Mouse (Mus musculus) embryonic facial prominence, embryonic 12.5 days (tissue): Measurements from ENCODE around the gene Ifnar1. TPM values are rescaled to one million over a fixed set of nuclear protein-coding genes. Genes with fewer than 3 reads are reported as not detected.

Experiments
- ATAC-seq: fragments of 200-750 bp; cut with Nextera tagmentation; 2 replicates; pipeline ENCODE4 v1.8.0; 2017; ENCODE audit not compliant: insufficient number of reproducible peaks, insufficient read depth, low FRiP score, low TSS enrichment
- H3K27ac ChIP-seq: fragments of 300-500 bp; sonication (generic); 2 replicates; pipeline ENCODE4 v1.5.1; 2016; ENCODE audit warnings: mild to moderate bottlenecking
- H3K27me3 ChIP-seq: fragments of 300-500 bp; sonication (generic); 2 replicates; pipeline ENCODE4 v1.6.1; 2016; ENCODE audit warnings: mild to moderate bottlenecking, moderate library complexity
- H3K36me3 ChIP-seq: fragments of 300-500 bp; sonication (generic); 2 replicates; pipeline ENCODE4 v1.6.1; 2016; ENCODE audit warnings: mild to moderate bottlenecking
- H3K4me1 ChIP-seq: fragments of 300-500 bp; sonication (generic); 2 replicates; pipeline ENCODE4 v1.6.1; 2016
- H3K4me2 ChIP-seq: fragments of 300-500 bp; sonication (generic); replicated peaks from 2 replicates; pipeline ENCODE4 v1.6.1; 2016; ENCODE audit warnings: mild to moderate bottlenecking, moderate library complexity
- H3K4me3 ChIP-seq: fragments of 300-500 bp; sonication (generic); 2 replicates; pipeline ENCODE4 v1.5.1; 2016; ENCODE audit warnings: mild to moderate bottlenecking
- H3K9ac ChIP-seq: fragments of 300-500 bp; sonication (generic); 2 replicates; pipeline ENCODE4 v1.6.1; 2016; ENCODE audit warnings: mild to moderate bottlenecking, moderate library complexity
- H3K9me3 ChIP-seq: fragments of 300-500 bp; sonication (generic); 2 replicates; pipeline ENCODE4 v1.6.1; 2016; ENCODE audit warnings: mild to moderate bottlenecking, moderate library complexity
- WGBS: fragments of 180-500 bp; shearing (Covaris S2); methylation state at CpG from one replicate; pipeline ENCODE4 v1.1.7; 2016; 5-methylcytosine and 5-hydroxymethylcytosine counted together
- polyA plus RNA-seq: library from polyadenylated mRNA; unstranded; fragments of >200 nt; fragmentation: Nextera tagmentation; extraction: Ambion mirVana; gene quantifications from 2 replicates; pipeline ENCODE4 v1.2.1, GENCODE M21; 2016

Ifnar1 gene
- polyA plus RNA-seq, 1 experiment from 2014 or later: 71.6 TPM

DNA sequence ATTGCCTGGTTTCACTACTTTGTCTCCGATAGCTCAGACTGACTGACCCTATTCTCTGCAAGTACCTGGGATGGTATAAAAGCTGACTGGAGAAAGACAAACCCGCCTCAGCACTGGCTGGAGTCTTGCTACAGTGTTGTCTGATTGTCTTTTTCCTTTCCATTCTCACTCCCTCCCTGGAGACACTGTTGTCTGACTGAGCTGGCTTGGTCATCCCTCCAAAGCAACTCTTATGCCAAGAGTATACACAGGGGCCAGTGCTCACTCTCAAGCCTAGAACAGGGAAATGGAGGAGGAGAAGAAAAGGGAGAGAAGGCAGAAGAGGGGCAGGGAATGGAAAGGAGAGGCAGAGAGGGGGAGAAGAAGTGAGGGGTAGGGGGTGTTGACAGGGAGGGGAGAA lies 47.4 kb downstream of the Ifnar1 start:
- no peaks in the 10 kb centered on the region for H3K4me1 ChIP-seq
- H3K4me3 ChIP-seq: no peak overlapping the region
- no peak overlapping the region for H3K4me2 ChIP-seq
- no peak overlapping the region for H3K27ac ChIP-seq
- H3K9me3 ChIP-seq: no peaks in the 10 kb centered on the region
- ATAC-seq: no peak
- H3K9ac ChIP-seq: no peak overlapping the region
- H3K27me3 ChIP-seq: no peaks in the 10 kb centered on the region
- WGBS: 64% methylated on average over 2 of the region's 2 CpGs
- no peaks in the 10 kb centered on the region for H3K36me3 ChIP-seq

DNA sequence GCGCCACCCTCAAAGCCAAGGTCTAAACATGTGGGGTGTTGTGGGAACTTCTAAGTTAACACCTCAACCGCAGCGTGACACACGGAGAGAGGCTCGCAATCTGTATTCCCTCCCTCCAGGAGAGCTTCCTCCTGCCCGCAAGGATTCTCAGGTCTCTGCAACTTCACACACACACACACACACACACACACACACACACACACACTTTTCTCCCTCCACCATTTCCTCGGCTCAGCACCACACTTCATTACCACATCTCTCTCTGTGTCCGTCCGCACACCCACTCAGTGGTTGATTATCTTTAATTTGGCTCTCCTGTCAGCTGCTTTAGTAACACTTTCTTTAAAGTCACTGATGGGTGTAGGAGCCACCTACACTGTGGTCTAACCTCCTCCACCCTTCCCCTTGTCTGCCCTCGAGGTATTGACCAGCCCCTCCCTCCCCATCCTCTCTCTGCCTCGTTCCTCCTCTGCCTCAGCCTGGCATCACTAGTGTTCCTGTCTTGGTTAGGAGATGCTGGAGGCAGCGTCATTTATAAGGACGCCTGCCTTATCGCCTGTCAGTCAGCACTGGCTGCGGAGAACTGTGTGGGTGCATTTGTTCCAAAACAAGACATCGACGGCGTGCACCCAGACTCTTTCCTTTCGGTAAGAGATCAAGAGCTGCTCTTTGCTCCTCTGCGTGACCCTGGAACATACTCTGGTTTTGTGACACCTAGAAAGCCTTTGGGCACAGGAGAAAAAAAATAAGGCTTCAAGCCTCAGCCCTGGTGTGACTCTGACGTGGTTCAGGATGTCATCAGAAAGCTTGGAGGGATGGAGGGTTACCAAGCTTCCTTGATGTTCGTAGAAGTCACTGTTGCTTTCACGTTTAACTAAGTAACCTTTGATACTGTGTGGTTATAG lies 48.3 kb downstream of the Ifnar1 start:
- no peak overlapping the region for H3K27ac ChIP-seq
- H3K9me3 ChIP-seq: no peaks in the 10 kb centered on the region
- no peak overlapping the region for H3K9ac ChIP-seq
- no peaks in the 10 kb centered on the region for H3K36me3 ChIP-seq
- H3K27me3 ChIP-seq: no peaks in the 10 kb centered on the region
- H3K4me3 ChIP-seq: no peak overlapping the region
- no peak overlapping the region for H3K4me2 ChIP-seq
- no peak for ATAC-seq
- WGBS: 76% methylated on average over 23 of the region's 23 CpGs
- no peaks in the 10 kb centered on the region for H3K4me1 ChIP-seq

DNA sequence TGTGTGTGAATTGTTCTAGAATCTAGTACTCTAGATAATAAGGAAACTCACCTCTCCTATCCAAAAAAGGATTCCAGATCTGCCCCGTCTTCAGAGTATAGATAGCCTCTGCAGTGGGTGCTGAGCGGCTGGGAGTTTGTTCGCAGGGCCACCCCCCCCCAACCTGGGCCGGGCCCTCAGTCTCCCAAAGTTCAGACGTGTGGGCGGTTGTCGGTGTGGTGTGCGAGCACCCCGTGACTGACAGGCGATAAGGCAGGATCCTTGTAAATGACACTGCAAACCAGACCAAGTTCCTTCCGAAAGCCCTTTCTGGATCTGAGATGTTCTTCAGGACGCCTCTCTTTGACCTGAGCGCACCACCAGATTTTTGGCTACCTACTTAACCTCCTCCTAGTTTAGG lies 49.4 kb downstream of the Ifnar1 start:
- Histone ChIP-seq H3K9ac (no peak overlapping the region), H3K4me2 (no peak overlapping the region), H3K36me3 (no peaks in the 10 kb centered on the region), H3K27me3 (no peaks in the 10 kb centered on the region), H3K4me3 (no peak overlapping the region), H3K27ac (no peak overlapping the region), H3K4me1 (no peaks in the 10 kb centered on the region), H3K9me3 (no peaks in the 10 kb centered on the region)
- 57% methylated on average over 13 of the region's 13 CpGs for WGBS
- ATAC-seq: no peak

DNA sequence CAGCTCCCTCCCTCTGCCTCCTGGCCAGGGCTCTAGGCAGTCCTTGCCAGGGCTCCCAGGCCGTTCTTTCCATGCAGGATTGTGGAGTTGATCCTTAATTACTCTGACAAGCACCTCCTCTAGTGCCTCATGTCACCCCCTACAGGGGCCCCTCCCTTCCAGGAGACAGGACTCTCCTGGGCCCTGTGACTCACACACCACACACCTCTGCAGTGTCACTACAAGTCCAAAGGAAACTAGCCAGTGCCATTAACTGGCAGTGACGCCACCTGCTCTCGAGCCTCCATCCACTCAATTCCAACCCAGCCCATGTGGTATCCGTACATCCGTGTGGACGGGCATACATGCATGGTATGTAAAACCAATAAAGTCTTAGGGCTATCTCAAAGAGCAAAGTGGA lies 49.9 kb downstream of the Ifnar1 start:
- WGBS: 86% methylated on average over 6 of the region's 6 CpGs
- H3K36me3 ChIP-seq: no peaks in the 10 kb centered on the region
- no peak overlapping the region for H3K4me2 ChIP-seq
- H3K4me1 ChIP-seq: no peaks in the 10 kb centered on the region
- no peak overlapping the region for H3K9ac ChIP-seq
- H3K27me3 ChIP-seq: no peaks in the 10 kb centered on the region
- no peak overlapping the region for H3K4me3 ChIP-seq
- no peak overlapping the region for H3K27ac ChIP-seq
- H3K9me3 ChIP-seq: no peaks in the 10 kb centered on the region
- no peak for ATAC-seq

DNA sequence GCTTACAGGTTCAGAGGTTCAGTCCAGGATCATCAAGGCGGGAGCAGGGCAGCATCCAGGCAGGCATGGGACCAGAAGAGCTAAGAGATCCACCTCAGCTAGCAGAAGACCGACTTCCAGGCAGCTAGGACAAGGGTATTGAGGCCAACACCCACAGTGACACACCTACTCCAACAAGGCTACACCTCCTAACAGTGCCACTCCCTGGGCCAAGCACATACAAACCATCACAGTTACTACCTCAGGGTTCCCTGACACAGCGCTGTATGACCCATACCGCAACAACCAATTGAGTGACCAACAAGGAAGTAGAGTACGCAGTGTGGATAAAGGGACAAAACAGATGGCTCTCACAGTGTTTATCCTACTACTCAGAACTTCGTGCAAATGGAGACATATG lies 51.3 kb downstream of the Ifnar1 start:
- no peaks in the 10 kb centered on the region for H3K9me3 ChIP-seq
- H3K4me1 ChIP-seq: peaks cover 2% of the 10 kb centered on the region; the same call in 1 of the 2 replicates
- H3K4me3 ChIP-seq: no peak overlapping the region
- 88% methylated on average over 6 of the region's 6 CpGs for WGBS
- no peaks in the 10 kb centered on the region for H3K36me3 ChIP-seq
- no peak overlapping the region for H3K9ac ChIP-seq
- H3K4me2 ChIP-seq: no peak overlapping the region
- no peak for ATAC-seq
- H3K27me3 ChIP-seq: no peaks in the 10 kb centered on the region
- no peak overlapping the region for H3K27ac ChIP-seq

DNA sequence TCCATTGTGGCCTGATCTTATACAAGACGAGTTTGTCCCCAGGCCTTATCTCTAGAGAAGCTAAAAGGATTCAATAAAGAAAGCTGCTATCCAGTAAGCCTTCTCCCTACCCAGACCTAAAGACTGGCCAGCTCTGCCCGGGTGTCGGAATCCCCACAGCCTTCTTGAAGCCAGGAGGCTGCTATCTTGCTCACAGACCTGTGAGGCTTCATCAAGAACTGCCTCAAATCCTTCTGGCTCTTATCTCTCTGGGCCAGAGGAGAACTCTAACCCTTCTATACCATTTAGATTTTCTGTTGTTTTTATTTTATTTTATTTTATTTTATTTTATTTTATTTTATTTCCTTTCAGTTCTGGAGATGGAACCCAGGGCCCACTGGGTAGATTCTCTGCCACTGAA lies 52.0 kb downstream of the Ifnar1 start:
- Histone ChIP-seq H3K27ac (no peak overlapping the region), H3K4me3 (no peak overlapping the region), H3K9ac (no peak overlapping the region), H3K4me1 (peaks cover 8% of the 10 kb centered on the region; the same call in 1 of the 2 replicates), H3K9me3 (no peaks in the 10 kb centered on the region), H3K36me3 (no peaks in the 10 kb centered on the region), H3K27me3 (no peaks in the 10 kb centered on the region), H3K4me2 (no peak overlapping the region)
- ATAC-seq: no peak
- 78% methylated on average over 3 of the region's 3 CpGs for WGBS

DNA sequence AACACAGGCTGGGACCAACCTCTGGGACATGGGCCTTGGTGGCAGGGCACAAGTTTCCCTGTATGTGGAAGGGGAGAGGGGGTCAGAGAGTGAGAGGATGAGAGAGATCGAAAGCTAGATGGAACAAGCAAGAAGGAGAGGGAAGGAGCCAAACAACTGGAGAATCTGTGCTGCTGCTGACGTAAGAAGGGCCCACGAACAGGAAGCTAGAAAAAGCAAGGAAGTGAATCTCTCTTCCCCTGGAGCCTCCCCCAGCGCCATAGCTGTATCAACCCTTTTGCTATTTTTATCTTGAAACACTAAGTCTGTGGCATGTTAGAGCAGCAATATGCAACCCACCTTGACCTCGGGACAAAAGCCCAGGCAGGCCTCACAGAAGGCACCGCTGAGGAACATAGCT lies 53.0 kb downstream of the Ifnar1 start:
- no peak for ATAC-seq
- WGBS: 68% methylated on average over 6 of the region's 6 CpGs
- Histone ChIP-seq H3K4me3 (no peak overlapping the region), H3K4me1 (peaks cover 8% of the 10 kb centered on the region; the same call in 1 of the 2 replicates), H3K9ac (no peak overlapping the region), H3K27ac (no peak overlapping the region), H3K27me3 (no peaks in the 10 kb centered on the region), H3K9me3 (no peaks in the 10 kb centered on the region), H3K4me2 (no peak overlapping the region), H3K36me3 (no peaks in the 10 kb centered on the region)

DNA sequence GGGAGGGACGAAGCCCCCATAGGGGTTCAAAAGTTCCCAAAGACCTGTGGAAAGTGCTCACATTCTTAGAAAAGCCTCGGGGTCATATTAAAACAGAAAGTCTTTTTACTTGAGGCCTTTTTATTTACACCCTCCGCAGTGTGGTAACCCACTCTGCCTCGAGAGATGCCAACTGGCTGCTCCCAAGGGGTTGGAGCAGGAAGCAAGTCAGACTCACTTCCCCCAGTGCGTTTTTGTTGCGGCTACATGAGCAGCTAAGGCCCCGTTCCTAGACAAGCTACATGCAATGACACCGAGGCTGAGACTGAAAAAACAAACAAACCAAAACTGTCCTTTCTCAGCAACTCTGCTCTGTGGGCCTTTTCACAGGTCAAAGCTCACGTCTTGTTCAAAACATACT lies 53.5 kb downstream of the Ifnar1 start:
- H3K4me1 ChIP-seq: peaks cover 8% of the 10 kb centered on the region; the same call in 1 of the 2 replicates
- H3K27ac ChIP-seq: no peak overlapping the region
- no peaks in the 10 kb centered on the region for H3K36me3 ChIP-seq
- H3K4me3 ChIP-seq: no peak overlapping the region
- 50% methylated on average over 9 of the region's 9 CpGs for WGBS
- ATAC-seq: no peak
- H3K4me2 ChIP-seq: no peak overlapping the region
- H3K9ac ChIP-seq: no peak overlapping the region
- H3K9me3 ChIP-seq: no peaks in the 10 kb centered on the region
- H3K27me3 ChIP-seq: no peaks in the 10 kb centered on the region

DNA sequence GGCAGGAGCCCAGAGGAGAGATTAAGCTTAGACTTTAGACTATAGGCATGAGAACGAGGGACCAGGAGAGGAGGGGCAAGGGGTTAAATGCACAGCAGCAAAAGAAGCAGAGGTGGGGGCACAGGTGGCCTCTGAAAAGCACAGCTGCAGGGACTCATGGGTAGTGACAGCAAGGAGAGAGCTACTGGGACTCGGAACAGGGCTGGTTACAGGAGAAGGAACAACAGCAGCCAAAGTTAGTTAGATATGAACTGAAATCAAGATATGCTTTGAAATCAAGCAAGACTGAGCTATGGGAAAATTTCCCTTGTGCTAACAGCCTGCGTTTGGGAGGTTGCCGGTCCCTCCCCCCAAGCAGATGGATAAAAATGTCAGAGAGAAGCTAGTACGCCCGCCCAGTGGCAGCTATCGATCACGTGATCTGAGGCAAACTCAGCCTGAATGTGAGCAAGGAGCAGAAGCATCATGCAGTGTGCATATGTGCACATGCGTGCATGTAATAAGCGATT lies 56.6 kb downstream of the Ifnar1 start:
- Histone ChIP-seq H3K4me1 (peaks cover 8% of the 10 kb centered on the region; the same call in 1 of the 2 replicates), H3K9me3 (no peaks in the 10 kb centered on the region), H3K4me2 (peak overlapping the region; percentile 24), H3K4me3 (no peak overlapping the region), H3K27me3 (no peaks in the 10 kb centered on the region), H3K9ac (no peak overlapping the region), H3K27ac (no peak overlapping the region), H3K36me3 (no peaks in the 10 kb centered on the region)
- 30% methylated on average over 10 of the region's 10 CpGs for WGBS
- ATAC-seq: no peak

DNA sequence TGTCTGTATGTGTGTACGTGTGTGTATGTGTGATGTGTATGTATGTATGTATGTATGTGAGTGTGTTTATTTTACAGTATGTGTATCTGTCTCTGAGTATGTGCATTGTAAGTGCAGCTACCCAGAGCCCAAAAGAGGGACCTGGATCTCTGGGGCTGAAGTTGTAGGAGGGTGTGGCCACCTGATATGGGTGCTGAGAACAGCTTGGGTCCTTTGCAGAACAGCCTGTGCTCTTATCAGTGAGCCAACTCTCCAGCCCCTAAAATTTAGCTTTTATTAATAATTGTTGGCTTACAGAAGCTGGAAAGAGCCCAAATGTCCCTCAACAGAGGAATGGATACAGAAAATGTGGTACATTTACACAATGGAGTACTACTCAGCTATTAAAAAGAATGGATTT lies 58.6 kb downstream of the Ifnar1 start:
- Histone ChIP-seq H3K27ac (no peak overlapping the region), H3K9me3 (no peaks in the 10 kb centered on the region), H3K4me1 (peaks cover 18% of the 10 kb centered on the region), H3K9ac (no peak overlapping the region), H3K4me2 (no peak overlapping the region), H3K4me3 (no peak overlapping the region), H3K36me3 (no peaks in the 10 kb centered on the region), H3K27me3 (no peaks in the 10 kb centered on the region)
- 94% methylated on average over 1 of the region's 1 CpGs for WGBS
- ATAC-seq: no peak

DNA sequence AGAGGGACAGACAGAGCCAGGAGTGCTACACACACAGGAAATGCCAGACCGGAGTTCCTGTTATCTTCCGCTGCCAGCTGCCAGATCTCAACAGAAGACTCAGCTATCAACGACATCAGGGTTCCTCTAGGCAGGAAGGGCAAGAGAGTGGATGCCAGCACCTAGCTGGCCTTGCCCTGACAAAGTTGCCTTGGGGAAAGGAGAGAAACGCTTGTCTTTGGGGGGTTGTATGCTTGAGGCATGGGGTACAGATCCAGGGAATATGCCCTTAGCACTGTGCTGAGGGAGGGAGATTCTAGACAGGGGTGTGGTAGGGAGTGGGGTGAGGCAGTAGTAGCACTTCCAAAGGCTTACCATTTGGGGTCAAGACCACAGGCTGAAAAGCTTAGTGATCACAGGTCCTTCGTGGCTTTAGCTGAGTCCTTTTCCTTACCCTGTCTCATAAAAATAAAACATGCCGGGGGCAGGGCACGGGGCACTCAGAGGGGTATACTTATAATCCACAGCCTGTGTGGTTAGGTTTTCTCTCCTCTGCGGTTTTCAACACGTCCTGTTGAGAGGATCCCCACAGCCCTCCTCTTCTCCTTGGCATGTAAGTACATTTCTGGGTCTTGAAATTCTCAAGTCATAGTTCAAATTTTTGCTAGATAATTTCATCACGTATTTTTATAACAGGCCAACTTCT lies 60.7 kb downstream of the Ifnar1 start:
- H3K4me3 ChIP-seq: no peak overlapping the region
- H3K9ac ChIP-seq: no peak overlapping the region
- H3K27ac ChIP-seq: no peak overlapping the region
- no peak overlapping the region; the same call in 1 of the 2 replicates for H3K4me2 ChIP-seq
- H3K36me3 ChIP-seq: no peaks in the 10 kb centered on the region
- H3K4me1 ChIP-seq: peaks cover 27% of the 10 kb centered on the region
- H3K27me3 ChIP-seq: no peaks in the 10 kb centered on the region
- WGBS: 62% methylated on average over 10 of the region's 10 CpGs
- H3K9me3 ChIP-seq: no peaks in the 10 kb centered on the region
- ATAC-seq: no peak

DNA sequence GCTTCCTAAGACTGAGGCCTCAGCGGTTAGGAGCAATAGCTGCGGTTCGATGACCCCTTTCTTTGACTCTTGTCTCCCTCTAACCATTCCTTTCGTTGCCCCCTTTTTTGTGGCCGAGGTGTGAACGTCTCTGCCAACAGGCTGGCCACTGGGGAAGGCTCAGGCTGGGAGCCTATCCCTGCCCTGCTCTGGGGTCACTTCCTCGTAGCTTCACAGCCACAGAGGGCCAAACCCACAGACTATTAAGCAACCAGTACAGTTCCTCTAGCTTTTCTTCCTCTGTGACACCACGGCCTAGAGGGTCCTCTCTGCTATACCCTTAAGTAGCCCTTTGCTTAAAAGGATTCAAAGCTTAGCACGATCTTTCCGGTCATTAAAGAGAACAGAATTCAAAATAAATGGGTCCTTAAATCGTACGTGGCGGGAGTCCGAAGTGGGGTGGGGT lies 61.4 kb downstream of the Ifnar1 start:
- Histone ChIP-seq H3K27ac (no peak overlapping the region), H3K4me3 (peak overlapping the region; percentile 94), H3K9ac (peak overlapping the region; percentile 94), H3K27me3 (no peaks in the 10 kb centered on the region), H3K4me1 (peaks cover 24% of the 10 kb centered on the region), H3K4me2 (peak overlapping the region; percentile 73), H3K9me3 (no peaks in the 10 kb centered on the region), H3K36me3 (no peaks in the 10 kb centered on the region)
- ATAC-seq: peak; percentile 62; the same call in 1 of the 2 replicates
- 20% methylated on average over 14 of the region's 14 CpGs for WGBS
